Mouse (Mus musculus) heart, embryonic 14.5 days (tissue): ENCODE measurements around the gene Sipa1. TPM values are rescaled to one million over a fixed set of nuclear protein-coding genes. Genes with fewer than 3 reads are reported as not detected.

Source experiments
- ATAC-seq: fragments of 200-750 bp; cut with Nextera tagmentation; 2 replicates; pipeline ENCODE4 v1.8.0; 2017; ENCODE audit warnings: low read depth, moderate TSS enrichment; ENCODE audit not compliant: insufficient number of reproducible peaks, insufficient read depth, low FRiP score
- H3K27ac ChIP-seq, 2 experiments: fragments of 200-500 bp in 1 of 2; fragments of 300-500 bp in 1 of 2; sonication (generic) in 1 of 2; replicated peaks in 1 of 2; 2 replicates each; pipeline ENCODE4 v1.5.1; 2012 to 2014; ENCODE audit warnings: low read depth in 2 of 2, low read length in 2 of 2, control low read depth in 1 of 2, mild to moderate bottlenecking in 1 of 2, mixed read lengths in 1 of 2; ENCODE audit not compliant: control insufficient read depth in 1 of 2, insufficient read depth in 1 of 2
- H3K27me3 ChIP-seq: fragments of 300-500 bp; sonication (generic); 2 replicates; pipeline ENCODE4 v1.6.1; 2014; ENCODE audit warnings: mild to moderate bottlenecking, low read length, control low read depth; ENCODE audit not compliant: control insufficient read depth, insufficient read depth
- H3K36me3 ChIP-seq: fragments of 300-500 bp; sonication (generic); 2 replicates; pipeline ENCODE4 v1.6.1; 2014; ENCODE audit warnings: mild to moderate bottlenecking, control low read depth, low read length, mixed read lengths; ENCODE audit not compliant: control insufficient read depth, insufficient read depth
- H3K4me1 ChIP-seq, 2 experiments: fragments of 200-500 bp in 1 of 2; fragments of 300-500 bp in 1 of 2; sonication (generic) in 1 of 2; 2 replicates each; pipeline ENCODE4 v1.6.1; 2012 to 2014; ENCODE audit warnings: low read length in 2 of 2, control low read depth in 1 of 2, mixed read lengths in 1 of 2; ENCODE audit not compliant: control insufficient read depth in 2 of 2, insufficient read depth in 2 of 2
- H3K4me2 ChIP-seq: fragments of 300-500 bp; sonication (generic); 2 replicates; pipeline ENCODE4 v1.6.1; 2014; ENCODE audit warnings: mild to moderate bottlenecking, low read length
- H3K4me3 ChIP-seq, 2 experiments: fragments of 200-500 bp in 1 of 2; fragments of 300-500 bp in 1 of 2; sonication (generic) in 1 of 2; 2 replicates each; pipeline ENCODE4 v1.5.1; 2012 to 2014; ENCODE audit warnings: low read length in 2 of 2, mild to moderate bottlenecking in 2 of 2, control low read depth in 1 of 2, low read depth in 1 of 2, moderate library complexity in 1 of 2; ENCODE audit not compliant: control insufficient read depth in 1 of 2, insufficient read depth in 1 of 2
- H3K9ac ChIP-seq: fragments of 300-500 bp; sonication (generic); 2 replicates; pipeline ENCODE4 v1.6.1; 2014; ENCODE audit warnings: mild to moderate bottlenecking, low read length
- H3K9me3 ChIP-seq: fragments of 300-500 bp; sonication (generic); 2 replicates; pipeline ENCODE4 v1.6.1; 2016; ENCODE audit warnings: low read length, control low read depth; ENCODE audit not compliant: control insufficient read depth
- WGBS: fragments of 180-500 bp; shearing (Covaris S2); extraction: QIAGEN DNeasy Blood & Tissue Kit; methylation state at CpG from one replicate; pipeline ENCODE4 v1.1.7; 2014; 5-methylcytosine and 5-hydroxymethylcytosine counted together
- polyA plus RNA-seq: library from polyadenylated mRNA; unstranded; fragments of >200 nt; fragmentation: Nextera tagmentation; extraction: Ambion mirVana; gene quantifications from 2 replicates; pipeline ENCODE4 v1.2.1, GENCODE M21; 2014

Gene Sipa1
- polyA plus RNA-seq, 1 experiment from 2014 or later = 16.7 TPM

- 9% methylated on average over 26 of the region's 26 CpGs for WGBS
- Histone ChIP-seq H3K36me3 (peaks cover 77% of the 10 kb centered on the region), H3K27ac (peak overlapping the region; percentile 59 to 69), H3K9ac (peak overlapping the region; percentile 67), H3K9me3 (no peaks in the 10 kb centered on the region), H3K4me1 (peaks cover 13 to 15% of the 10 kb centered on the region in 2 experiments), H3K4me2 (peak overlapping the region; percentile 65), H3K27me3 (no peaks in the 10 kb centered on the region), H3K4me3 (peak overlapping the region; percentile 27 to 33)
- peak; percentile 84 for ATAC-seq
Observed at GRCm38 (mm10) chr19:5648401-5649297, 14.9 kb downstream of the Sipa1 start.

GRCm38 (mm10) chr19:5647791-5648190, 15.7 kb downstream of the Sipa1 start:
- peak overlapping the region; percentile 59 to 69; a peak in 3 of 4 replicates for H3K27ac ChIP-seq
- no peaks in the 10 kb centered on the region for H3K9me3 ChIP-seq
- WGBS = 92% methylated on average over 6 of the region's 6 CpGs
- H3K4me3 ChIP-seq = no peak overlapping the region
- H3K36me3 ChIP-seq = peaks cover 77% of the 10 kb centered on the region
- H3K27me3 ChIP-seq = no peaks in the 10 kb centered on the region
- no peak overlapping the region for H3K4me2 ChIP-seq
- H3K4me1 ChIP-seq = peaks cover 13 to 15% of the 10 kb centered on the region in 2 experiments
- no peak overlapping the region for H3K9ac ChIP-seq
- ATAC-seq = no peak

GRCm38 (mm10) chr19:5646731-5647330, 16.7 kb downstream of the Sipa1 start:
- 89% methylated on average over 8 of the region's 8 CpGs for WGBS
- no peak for ATAC-seq
- no peak overlapping the region for H3K27ac ChIP-seq

GRCm38 (mm10) chr19:5645280-5645679, 18.2 kb downstream of the Sipa1 start:
- 94% methylated on average over 9 of the region's 9 CpGs for WGBS
- no peak for ATAC-seq
- H3K9ac ChIP-seq = no peak overlapping the region
- no peak overlapping the region for H3K4me2 ChIP-seq
- H3K27me3 ChIP-seq = no peaks in the 10 kb centered on the region
- no peaks in the 10 kb centered on the region for H3K9me3 ChIP-seq
- no peak overlapping the region for H3K27ac ChIP-seq
- peaks cover 16 to 23% of the 10 kb centered on the region in 2 experiments for H3K4me1 ChIP-seq
- no peak overlapping the region for H3K4me3 ChIP-seq
- peaks cover 77% of the 10 kb centered on the region for H3K36me3 ChIP-seq

More at GRCm38 (mm10) chr19:5646731-5647330, 16.7 kb downstream of the Sipa1 start:
- H3K36me3 ChIP-seq = peaks cover 77% of the 10 kb centered on the region
- H3K4me3 ChIP-seq = no peak overlapping the region
- no peaks in the 10 kb centered on the region for H3K27me3 ChIP-seq
- H3K9me3 ChIP-seq = no peaks in the 10 kb centered on the region
- H3K4me1 ChIP-seq = peaks cover 13 to 15% of the 10 kb centered on the region in 2 experiments
- H3K9ac ChIP-seq = no peak overlapping the region
- no peak overlapping the region for H3K4me2 ChIP-seq

GRCm38 (mm10) chr19:5641641-5642040, 21.9 kb downstream of the Sipa1 start:
- peaks cover 82% of the 10 kb centered on the region for H3K36me3 ChIP-seq
- no peaks in the 10 kb centered on the region for H3K27me3 ChIP-seq
- no peak overlapping the region for H3K9ac ChIP-seq
- 84% methylated on average over 8 of the region's 8 CpGs for WGBS
- no peak overlapping the region for H3K27ac ChIP-seq
- H3K9me3 ChIP-seq = no peaks in the 10 kb centered on the region
- H3K4me1 ChIP-seq = peaks cover 17 to 33% of the 10 kb centered on the region in 2 experiments
- H3K4me3 ChIP-seq = no peak overlapping the region
- ATAC-seq = no peak
- no peak overlapping the region for H3K4me2 ChIP-seq

GRCm38 (mm10) chr19:5641021-5641420, 22.5 kb downstream of the Sipa1 start:
- H3K4me2 ChIP-seq = no peak overlapping the region

GRCm38 (mm10) chr19:5640339-5640738, 23.2 kb downstream of the Sipa1 start:
- no peaks in the 10 kb centered on the region for H3K27me3 ChIP-seq
- H3K4me1 ChIP-seq = peaks cover 18 to 36% of the 10 kb centered on the region in 2 experiments
- H3K9ac ChIP-seq = peak overlapping the region; percentile 55
- WGBS = 21% methylated on average over 9 of the region's 9 CpGs
- peaks cover 69% of the 10 kb centered on the region for H3K36me3 ChIP-seq
- H3K4me2 ChIP-seq = no peak overlapping the region; the same call in 1 of the 2 replicates
- ATAC-seq = no peak
- no peak overlapping the region for H3K4me3 ChIP-seq
- peak overlapping the region; percentile 12 to 51; a peak in 3 of 4 replicates for H3K27ac ChIP-seq
- H3K9me3 ChIP-seq = no peaks in the 10 kb centered on the region

More at GRCm38 (mm10) chr19:5641021-5641420, 22.5 kb downstream of the Sipa1 start:
- H3K4me1 ChIP-seq = peaks cover 18 to 36% of the 10 kb centered on the region in 2 experiments
- no peaks in the 10 kb centered on the region for H3K9me3 ChIP-seq
- H3K27ac ChIP-seq = peak overlapping the region; percentile 12 to 51; a peak in 3 of 4 replicates
- H3K9ac ChIP-seq = peak overlapping the region; percentile 55; the same call in 1 of the 2 replicates
- no peak for ATAC-seq
- 85% methylated on average over 17 of the region's 17 CpGs for WGBS
- no peaks in the 10 kb centered on the region for H3K27me3 ChIP-seq
- peaks cover 76% of the 10 kb centered on the region for H3K36me3 ChIP-seq
- H3K4me3 ChIP-seq = no peak overlapping the region
